In the genomic region with DNA sequence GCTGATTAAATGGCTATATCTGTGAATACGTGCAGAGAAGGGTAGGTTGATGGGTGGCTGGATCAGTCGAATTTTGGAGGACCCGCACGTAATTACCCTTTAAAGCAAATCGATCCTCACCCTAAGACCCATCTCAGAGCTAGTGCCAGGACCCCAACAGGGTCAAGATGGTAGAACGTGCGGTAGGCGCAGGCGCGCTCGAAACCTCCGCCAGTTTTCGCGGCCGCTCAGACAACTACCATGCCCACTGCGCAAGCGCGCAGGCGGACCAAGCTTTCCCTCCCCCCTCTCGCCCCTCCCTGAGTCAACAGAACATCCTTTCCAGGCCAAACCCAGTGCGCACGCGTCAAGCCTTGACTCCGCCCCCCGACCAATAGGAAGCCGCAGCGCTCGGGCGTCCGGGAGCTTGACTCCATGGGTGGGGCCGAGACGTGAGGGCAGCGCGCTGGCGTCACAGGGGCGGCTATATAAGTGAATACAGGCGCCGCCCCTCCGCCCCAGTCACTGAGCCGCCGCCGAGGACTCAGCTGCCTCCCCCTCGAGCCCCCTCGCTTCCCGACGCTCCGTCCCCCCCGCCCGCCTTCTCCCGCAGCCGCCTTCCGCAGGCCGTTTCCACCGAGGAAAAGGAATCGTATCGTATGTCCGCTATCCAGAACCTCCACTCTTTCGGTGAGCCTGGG, we compare ENCODE assay signal across 1 mouse cellular context.
TF ChIP-seq lines count a peak whose summit lies in the region.

A gene (plus strand): TSS at position 394 of the 680 bp plus-strand sequence.

TF ChIP-seq in CH12.LX, 34 proteins besides CTCF, POLR2A, EP300 and RAD21 (continued from another document):
- TF ChIP-seq USF2 (conservative IDR thresholded peaks at IDR 0.05; ENCODE audit: low read depth, low read length), result no peak
- TF ChIP-seq MXI1 (IDR thresholded peaks at IDR 0.05; ENCODE audit: low read depth, low read length), result peak; percentile 61; the same call in 1 of the 2 replicates
- peak; percentile 71 for TF ChIP-seq CHD1 (IDR thresholded peaks at IDR 0.05; ENCODE audit: low read depth, low read length)
- TF ChIP-seq RCOR1 (conservative IDR thresholded peaks at IDR 0.05; ENCODE audit: low read depth, low read length), result peak; percentile 7; the same call in 1 of the 2 replicates
- no peak for TF ChIP-seq GABPA (IDR thresholded peaks at IDR 0.05; ENCODE audit: insufficient replicate concordance, low read depth, low read length)
- TF ChIP-seq ZC3H11A (IDR thresholded peaks at IDR 0.05; ENCODE audit: low read depth, low read length), result no peak
- peak; percentile 100 for TF ChIP-seq MAZ (IDR thresholded peaks at IDR 0.05; ENCODE audit: low read depth, low read length)
- TF ChIP-seq ZNF384 (IDR thresholded peaks at IDR 0.05; ENCODE audit: low read depth, low read length), result 0 out of 2 replicates have a peak, but pooled peaks have one; percentile 21
- peak; percentile 72 for TF ChIP-seq HCFC1 (IDR thresholded peaks at IDR 0.05; ENCODE audit: low read depth, low read length)
- peak; percentile 74 for TF ChIP-seq MEF2A (IDR thresholded peaks at IDR 0.05; ENCODE audit: borderline replicate concordance, low read depth, low read length)
- TF ChIP-seq TBP (conservative IDR thresholded peaks at IDR 0.05; ENCODE audit: low read depth, low read length), result peak; percentile 84
- TF ChIP-seq KAT2A (IDR thresholded peaks at IDR 0.05; ENCODE audit: insufficient replicate concordance, low read length), result 0 out of 2 replicates have a peak, but pooled peaks have one; percentile 72
- TF ChIP-seq SIN3A (IDR thresholded peaks at IDR 0.05; ENCODE audit: low read length), result peak; percentile 15; the same call in 1 of the 2 replicates
- peak; percentile 89; the same call in 1 of the 2 replicates for TF ChIP-seq E2F4 (IDR thresholded peaks at IDR 0.05; ENCODE audit: insufficient replicate concordance, low read depth, low read length)
- TF ChIP-seq ELF1 (IDR thresholded peaks at IDR 0.05; ENCODE audit: low read depth, low read length), result peak; percentile 70
- peak; percentile 81 for TF ChIP-seq MAX (IDR thresholded peaks at IDR 0.05; ENCODE audit: low read length)
- TF ChIP-seq USF1 (IDR thresholded peaks at IDR 0.05; ENCODE audit: low read depth, low read length), result no peak; the same call in 1 of the 2 replicates
- TF ChIP-seq POLR2AphosphoS2 (IDR thresholded peaks at IDR 0.05; ENCODE audit: low read depth, low read length), result peak; percentile 92; the same call in 1 of the 2 replicates
- no peak for TF ChIP-seq ZMIZ1 (IDR thresholded peaks at IDR 0.05; ENCODE audit: low read depth, low read length)
- TF ChIP-seq MYC (IDR thresholded peaks at IDR 0.05; ENCODE audit: low read depth, low read length), result peak; percentile 81; the same call in 1 of the 2 replicates
